Mouse (Mus musculus) lung, adult 2 months (tissue): ENCODE results near the gene Tmem176b.
"Not testable (repeated sequence)": the region's sequence is repeated elsewhere in the genome, so short reads cannot be mapped to it uniquely, and the experiment has no call there.

ENCODE experiments used
- CTCF ChIP-seq: fragments of 200-500 bp; IDR thresholded peaks from 2 replicates; pipeline ENCODE4 v1.5.1; 2011; ENCODE audit warnings: mild to moderate bottlenecking, low read length, control low read depth; ENCODE audit not compliant: insufficient read depth
- POLR2A ChIP-seq: fragments of 200-500 bp; IDR thresholded peaks from 2 replicates; pipeline ENCODE4 v1.6.1; 2011; ENCODE audit warnings: low read depth, mild to moderate bottlenecking, control low read depth, low read length, borderline replicate concordance; ENCODE audit errors: extremely low read depth

DNA sequence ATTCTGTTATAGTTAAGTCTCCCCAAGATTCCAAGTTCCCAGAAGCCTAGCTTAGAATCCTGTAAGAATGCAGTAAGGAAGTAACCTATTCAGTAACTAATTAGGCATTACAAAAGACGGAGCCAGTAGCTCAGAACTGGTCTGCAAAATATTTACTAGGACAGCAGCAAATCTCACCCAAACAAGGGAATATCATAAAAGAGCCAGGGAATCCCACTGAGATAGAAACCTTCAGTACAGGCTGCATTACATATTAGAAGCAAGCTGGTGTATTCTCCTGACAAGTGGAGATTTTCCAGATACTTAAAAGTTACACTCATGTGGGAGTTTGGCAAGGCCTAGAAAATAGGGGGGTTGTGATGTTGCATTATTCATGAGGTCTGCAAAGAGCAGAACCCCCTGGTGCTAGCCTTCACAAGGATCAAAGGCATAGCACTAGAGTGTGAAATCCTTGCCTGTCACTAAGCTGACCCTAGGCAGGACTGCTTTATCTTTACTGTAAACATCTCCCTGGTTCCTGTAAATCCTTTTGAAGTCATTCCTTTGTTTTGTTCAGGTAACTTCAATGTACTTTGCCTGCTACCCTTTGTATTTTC, 25.2 kb upstream of the Tmem176b start:
- TF ChIP-seq CTCF, POLR2A: not testable (repeated sequence)
